Mouse (Mus musculus): ENCODE results near the gene Trmt5. TPM values are rescaled to one million over a fixed set of nuclear protein-coding genes. Genes with fewer than 3 reads are reported as not detected.

Gene Trmt5
- total RNA-seq, 2 experiments from 2014 or later: 11.8 to 12.3 TPM

DNA sequence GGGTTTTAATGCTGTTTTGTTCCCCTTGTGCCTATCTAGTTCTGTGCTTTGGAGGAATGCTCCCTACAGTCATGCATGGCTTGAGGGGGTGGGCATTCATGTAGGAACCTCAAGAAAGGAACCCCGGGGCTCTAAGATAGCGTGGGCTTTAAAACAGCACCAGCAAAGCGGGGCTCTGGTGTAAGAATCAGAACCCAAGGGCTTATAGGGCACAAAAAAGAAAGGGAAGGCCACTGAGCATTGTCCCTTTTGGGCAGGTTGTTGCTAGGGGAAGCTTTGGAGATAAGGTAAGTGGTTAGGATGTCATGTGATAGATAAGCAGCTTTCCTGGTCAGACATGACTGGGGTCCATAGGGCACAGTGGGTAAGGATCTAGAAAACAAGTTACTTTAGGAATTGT lies 2.1 kb upstream of the Trmt5 start:
- no peak for DNase-seq (ENCODE audit: low spot score in 2 of 2)
- intact Hi-C loops (cut with DNase I): loop anchor here (10.0 kb wide), 1 partner anchor 234 kb away; the partner anchor contains the start of gene Six1

DNA sequence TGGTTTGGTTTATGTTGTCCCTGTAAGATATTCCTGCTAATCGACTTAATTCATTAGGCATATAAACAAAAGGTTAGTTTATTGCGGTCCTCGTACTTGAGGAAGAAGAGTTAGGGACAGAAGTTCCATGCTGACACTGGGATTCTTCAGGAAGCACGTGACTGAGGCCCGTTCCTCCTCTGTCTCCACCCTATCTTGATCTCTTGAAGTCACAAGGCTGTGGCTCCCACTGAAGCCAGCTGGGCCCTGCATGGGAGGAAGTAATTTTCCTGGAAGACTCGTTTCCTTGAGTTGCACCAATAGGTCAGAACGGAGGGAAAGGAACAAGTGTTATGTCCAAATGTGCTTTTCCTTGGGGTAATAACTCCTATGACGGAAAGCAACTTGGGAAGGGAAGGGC lies 1.1 kb upstream of the Trmt5 start:
- intact Hi-C loops (cut with DNase I): loop anchor here (10.0 kb wide), 1 partner anchor 233 kb away; the partner anchor contains the start of gene Six1
- no peak for DNase-seq (ENCODE audit: low spot score in 2 of 2)

DNA sequence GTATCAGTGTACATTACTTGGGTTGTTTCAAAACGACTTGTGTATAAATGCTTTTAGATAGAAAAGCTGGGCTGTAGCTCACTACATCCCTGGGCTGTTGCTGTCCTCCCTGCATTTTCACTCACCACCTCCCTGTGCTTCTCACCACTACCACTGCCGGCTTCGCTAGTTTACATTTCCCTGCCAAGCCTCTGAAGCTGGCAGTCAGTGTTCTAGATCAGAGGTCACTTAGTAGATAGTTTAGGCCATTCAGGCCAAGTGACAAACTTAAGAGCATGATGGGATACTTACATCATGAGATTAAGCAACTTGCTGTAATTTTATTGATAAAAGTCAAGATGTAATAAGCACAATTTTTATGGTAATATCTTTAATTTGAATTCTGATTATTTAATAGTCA lies 11.6 kb downstream of the Trmt5 start:
- DNase-seq (ENCODE audit: low spot score in 2 of 2): no peak
- intact Hi-C loops (cut with DNase I): no loop called here

DNA sequence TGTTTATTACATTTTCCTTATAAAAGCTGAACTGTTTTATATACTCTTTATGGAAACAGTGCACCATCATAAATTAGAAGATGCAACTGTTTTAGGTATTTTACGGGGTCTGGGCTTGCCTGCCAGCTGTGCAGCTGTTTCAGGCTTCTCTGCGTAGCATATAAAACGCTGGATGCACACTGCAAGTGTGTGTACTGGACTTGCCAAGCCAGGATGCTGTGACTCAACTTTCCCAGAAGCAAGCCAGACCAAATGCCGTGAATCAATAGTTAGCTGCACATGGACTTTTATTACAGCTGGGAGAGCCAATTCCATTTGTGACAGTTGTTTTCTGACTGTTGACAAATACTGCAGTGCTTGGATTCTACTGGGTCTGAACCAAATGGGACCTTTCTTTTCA lies 16.6 kb downstream of the Trmt5 start:
- DNase-seq (ENCODE audit: low spot score in 2 of 2): no peak
- intact Hi-C loops (cut with DNase I): no loop called here

DNA sequence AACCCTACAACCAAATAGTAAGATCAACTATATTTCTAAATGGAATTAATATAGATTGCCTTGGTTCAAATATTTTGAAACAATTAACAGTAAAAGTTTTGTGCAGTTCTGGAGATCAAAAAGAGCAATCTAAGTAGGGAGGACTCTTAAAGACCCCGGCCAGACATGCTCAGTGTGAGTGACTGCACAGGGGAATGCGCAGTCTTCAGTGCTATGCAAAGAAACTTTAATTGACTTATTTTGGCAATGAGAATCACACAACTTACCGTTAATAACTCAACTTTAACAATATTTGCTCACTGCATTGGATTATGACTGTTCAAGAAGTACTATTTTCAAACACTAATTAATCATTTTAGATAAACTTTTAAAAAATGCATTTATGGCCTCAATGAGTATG lies 17.0 kb downstream of the Trmt5 start:
- intact Hi-C loops (cut with DNase I): no loop called here
- no peak for DNase-seq (ENCODE audit: low spot score in 2 of 2)

DNA sequence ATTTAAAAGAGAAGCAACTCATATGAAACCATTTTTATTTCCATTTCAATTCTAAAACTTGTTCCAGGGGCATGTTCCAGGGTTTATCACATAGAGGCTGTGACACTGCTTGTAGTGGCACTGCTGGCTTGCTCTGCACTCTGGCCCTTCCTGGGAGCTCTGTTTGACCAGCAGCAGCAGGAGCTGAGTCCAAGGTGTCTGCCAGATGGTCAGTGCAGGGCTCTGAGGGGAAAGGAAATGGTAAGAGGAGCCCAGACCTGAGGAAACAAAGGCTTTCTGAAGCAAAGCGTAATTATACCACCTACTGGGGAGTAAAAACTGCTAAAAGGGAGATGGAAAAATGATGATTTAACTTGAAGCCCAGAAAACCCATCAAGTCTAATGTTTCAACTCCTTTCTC lies 18.0 kb downstream of the Trmt5 start:
- intact Hi-C loops (cut with DNase I): no loop called here
- no peak for DNase-seq (ENCODE audit: low spot score in 2 of 2)

DNA sequence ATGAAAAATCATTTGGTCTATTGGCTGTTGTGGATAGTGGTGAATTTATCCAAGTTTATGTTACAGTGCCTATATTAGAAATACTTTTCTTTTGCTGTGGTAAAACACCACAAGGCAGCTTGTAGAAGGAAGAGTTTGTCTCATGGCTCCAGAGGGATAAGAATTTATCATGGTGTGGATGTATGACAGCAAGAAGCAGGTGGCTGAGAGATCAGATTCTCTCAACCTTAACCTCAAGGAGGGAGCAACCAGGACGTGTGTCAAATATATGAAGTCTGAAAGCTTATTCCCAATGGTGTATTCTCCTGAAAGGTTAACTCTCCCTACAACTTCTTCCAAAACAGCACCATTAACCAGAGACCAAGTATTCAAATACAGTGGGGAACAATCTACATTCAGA lies 19.9 kb downstream of the Trmt5 start:
- DNase-seq (ENCODE audit: low spot score in 2 of 2): no peak
- intact Hi-C loops (cut with DNase I): no loop called here

DNA sequence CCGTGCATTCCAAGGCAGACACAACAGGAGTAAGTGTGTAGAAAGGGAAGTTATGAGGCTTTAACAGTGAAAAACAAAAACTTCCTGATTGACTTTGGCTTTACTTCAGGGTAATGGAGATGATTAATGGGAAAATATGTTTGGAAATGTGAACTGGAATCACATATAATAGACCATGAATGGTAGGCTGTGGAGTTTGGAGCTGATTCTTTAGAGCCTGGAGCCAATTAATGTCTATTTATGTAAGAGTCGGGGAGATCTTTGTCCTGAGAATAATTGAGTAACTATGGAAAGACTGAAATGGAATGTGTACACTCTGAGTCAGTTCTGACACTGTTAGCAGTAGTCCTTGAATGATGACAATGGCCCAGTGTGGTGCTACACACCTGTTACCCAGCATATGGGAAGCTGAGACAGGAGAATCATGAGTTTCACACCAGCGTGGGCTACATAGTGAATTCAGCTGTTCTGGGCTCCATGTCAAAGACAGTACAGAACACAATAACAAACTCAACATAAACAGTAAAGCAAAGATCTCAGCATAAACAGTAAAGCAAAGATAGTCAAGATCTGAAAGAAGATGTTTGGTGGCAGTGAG lies 21.0 kb downstream of the Trmt5 start:
- intact Hi-C loops (cut with DNase I): no loop called here
- no peak for DNase-seq (ENCODE audit: low spot score in 2 of 2)

DNA sequence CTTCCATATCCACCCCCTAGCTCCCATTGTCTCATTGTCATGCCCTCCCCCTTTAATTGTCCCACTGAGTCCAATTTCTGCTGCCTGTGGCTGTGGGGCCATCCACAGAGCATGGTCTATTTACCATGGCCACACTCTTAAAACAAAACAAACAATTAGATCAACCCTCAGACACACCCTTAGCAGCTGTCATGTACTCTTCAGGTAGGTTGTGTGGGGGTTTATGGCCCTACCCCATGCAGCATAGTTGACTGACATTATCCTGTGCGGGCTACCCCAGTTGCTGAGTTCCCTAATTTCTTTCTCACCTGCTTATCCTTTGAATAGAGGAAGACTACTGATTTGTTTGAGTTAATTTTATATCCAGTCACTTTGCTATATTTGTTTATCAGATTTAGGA lies 26.2 kb downstream of the Trmt5 start:
- intact Hi-C loops (cut with DNase I): no loop called here
- no peak for DNase-seq (ENCODE audit: low spot score in 2 of 2)

DNA sequence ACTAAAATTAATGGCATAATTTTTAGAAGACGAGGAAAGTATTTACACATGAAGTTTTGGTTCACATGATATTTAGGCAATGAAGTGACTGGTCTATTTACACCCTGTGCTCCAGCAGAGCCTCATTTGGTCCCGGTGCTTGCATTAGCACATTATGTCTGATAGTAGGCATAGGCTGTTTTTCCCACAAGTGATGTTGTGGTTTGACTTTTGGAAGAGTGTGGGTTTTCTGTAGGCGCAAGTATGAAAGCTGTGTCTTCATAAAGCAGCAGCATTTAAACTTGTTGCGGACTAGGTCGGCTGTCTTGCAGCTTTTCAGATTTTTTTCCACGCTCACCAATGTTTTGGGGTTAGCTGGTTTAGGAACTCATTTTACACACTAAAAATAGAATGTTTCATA lies 27.2 kb downstream of the Trmt5 start:
- intact Hi-C loops (cut with DNase I): no loop called here
- no peak for DNase-seq (ENCODE audit: low spot score in 2 of 2)

DNA sequence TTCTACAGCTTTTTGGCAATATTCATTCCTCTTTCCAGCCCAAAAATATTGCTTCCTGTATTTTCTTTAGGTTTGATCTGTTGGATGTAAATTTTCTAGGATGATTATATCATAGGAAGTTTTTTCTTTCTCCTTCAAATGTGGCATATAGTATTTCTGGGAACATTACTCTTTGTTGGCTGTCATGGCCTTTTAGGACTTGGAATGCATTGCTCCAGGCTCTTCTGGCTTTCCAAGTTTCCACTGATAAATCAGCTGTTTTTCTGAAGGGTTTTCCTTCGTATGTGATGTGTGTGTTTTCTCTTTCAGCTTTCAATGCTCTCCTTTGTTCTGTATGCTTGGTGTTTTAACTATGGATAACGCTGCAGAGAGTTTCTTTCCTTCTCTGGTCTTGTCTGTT lies 31.5 kb downstream of the Trmt5 start:
- intact Hi-C loops (cut with DNase I): no loop called here
- DNase-seq (ENCODE audit: low spot score in 2 of 2): no peak

DNA sequence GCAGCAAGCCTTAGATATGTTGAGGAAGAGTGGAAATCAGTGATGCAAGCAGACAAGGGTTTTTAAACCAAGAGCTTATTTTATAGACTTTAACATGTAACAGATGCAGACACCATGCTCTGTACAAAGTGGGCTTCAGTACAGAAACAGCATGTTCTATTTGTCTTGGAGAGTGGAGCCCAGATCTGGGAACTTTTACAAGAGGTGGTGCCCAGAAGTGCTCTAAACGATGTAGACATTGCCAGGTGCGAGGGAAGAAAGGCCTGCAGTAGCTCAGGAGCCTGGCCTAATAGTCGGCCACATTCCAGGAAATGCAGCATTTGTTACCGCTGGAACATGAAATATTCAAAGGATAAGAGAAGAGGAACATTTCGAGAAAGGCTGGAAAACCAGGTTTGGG lies 40.8 kb downstream of the Trmt5 start:
- DNase-seq (ENCODE audit: low spot score in 2 of 2): peak in 1 of 2 experiments; percentile 20
- intact Hi-C loops (cut with DNase I): no loop called here

DNA sequence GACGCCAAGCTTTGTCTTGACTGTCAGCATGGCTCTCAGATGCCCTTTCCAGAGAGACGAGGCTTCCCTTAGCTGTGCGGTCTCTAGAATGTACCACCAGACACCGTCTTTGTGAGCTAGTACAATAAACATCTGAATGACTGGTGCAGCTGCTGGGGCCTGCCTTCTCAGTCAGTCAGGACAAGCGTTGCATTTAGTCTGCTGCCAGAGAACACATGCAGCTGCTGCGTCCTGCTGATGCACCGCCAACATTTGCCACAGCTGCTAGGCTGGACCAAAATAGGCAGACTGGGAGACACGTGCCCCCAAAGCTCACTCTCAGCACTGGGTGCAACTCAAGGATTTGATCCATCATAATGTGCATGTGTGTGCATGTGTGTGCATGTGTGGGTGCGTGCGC lies 44.5 kb downstream of the Trmt5 start:
- DNase-seq (ENCODE audit: low spot score in 2 of 2): peak; percentile 49 to 87
- intact Hi-C loops (cut with DNase I): no loop called here

DNA sequence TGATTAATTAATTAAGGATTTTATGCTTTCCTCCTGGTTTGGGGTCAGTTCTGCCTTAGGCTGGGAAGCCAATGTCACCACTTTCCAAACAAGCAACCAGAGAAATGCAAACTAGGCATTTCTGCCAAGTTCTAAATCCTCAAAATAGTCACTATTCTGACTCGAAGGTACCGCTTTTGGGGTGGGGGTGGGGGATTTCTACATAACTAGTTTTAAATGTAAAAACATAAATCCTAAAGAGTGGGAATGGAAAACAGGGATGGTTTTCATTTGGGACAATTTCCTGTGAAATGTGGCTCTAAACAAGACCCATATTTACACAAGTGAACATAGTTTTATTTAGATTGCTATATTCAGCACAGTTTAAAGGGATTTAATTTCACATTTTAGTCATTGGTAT lies 53.9 kb downstream of the Trmt5 start:
- DNase-seq (ENCODE audit: low spot score in 2 of 2): no peak
- intact Hi-C loops (cut with DNase I): no loop called here

DNA sequence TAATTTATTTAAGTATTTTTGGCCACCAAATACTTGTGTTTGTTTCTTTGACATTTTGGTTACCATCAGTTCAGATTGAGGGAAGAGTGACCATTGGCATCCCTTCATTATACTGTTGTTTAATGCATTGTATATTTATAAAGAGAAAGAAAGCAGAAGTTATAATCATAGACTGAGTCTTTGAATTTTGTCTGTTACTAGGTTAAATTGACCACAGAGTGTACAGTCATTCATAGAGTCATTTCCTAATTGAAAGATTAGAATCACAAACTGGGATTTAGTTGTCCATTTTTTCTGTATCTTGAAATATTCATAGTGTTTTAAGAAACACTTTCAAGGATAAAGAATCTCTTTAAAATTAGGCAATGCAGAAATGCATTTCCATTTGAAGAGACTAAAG lies 55.0 kb downstream of the Trmt5 start:
- intact Hi-C loops (cut with DNase I): no loop called here
- DNase-seq (ENCODE audit: low spot score in 2 of 2): no peak

DNA sequence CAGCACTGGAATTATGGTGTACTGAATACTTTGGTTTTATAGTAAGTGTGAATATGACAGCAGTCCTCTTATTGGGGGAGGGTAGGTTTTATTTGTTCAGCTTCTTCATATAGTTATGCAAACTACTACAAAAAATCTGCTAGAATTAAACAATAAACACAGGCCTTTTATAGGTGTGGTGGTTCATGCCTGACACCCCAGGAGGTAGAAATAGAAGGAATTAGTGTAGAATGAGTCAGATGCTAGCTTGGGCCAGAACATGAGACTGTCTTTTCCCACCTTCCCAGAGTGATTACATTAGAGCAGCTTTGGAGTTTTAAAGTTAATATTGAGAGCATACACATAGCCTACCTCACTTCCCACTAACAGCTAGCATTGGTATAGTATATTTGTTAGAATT lies 56.3 kb downstream of the Trmt5 start:
- no peak for DNase-seq (ENCODE audit: low spot score in 2 of 2)
- intact Hi-C loops (cut with DNase I): no loop called here

Other genes starting within 250 kb of the Trmt5 start
- gene Six1, start 232.8 kb downstream of the Trmt5 start, total RNA-seq (2021): under 1 TPM; 0.26 to 0.61 TPM
- gene Six4, start 173.3 kb downstream of the Trmt5 start, total RNA-seq (2021): under 1 TPM; 0.47 to 0.86 TPM
- gene Mnat1, start 163.0 kb downstream of the Trmt5 start, total RNA-seq (2021): 10 to 100 TPM; 18.3 to 19.1 TPM
- gene Slc38a6, start 69 bp upstream of the Trmt5 start, total RNA-seq (2021): 10 to 100 TPM; 15.6 to 16.7 TPM